Mouse (Mus musculus): ENCODE data around the gene Nsun3. TPM values are rescaled to one million over a fixed set of nuclear protein-coding genes. Genes with fewer than 3 reads are reported as not detected.

The Nsun3 gene
- polyA plus RNA-seq, 1 experiment from 2014 or later: 7.1 TPM

DNA sequence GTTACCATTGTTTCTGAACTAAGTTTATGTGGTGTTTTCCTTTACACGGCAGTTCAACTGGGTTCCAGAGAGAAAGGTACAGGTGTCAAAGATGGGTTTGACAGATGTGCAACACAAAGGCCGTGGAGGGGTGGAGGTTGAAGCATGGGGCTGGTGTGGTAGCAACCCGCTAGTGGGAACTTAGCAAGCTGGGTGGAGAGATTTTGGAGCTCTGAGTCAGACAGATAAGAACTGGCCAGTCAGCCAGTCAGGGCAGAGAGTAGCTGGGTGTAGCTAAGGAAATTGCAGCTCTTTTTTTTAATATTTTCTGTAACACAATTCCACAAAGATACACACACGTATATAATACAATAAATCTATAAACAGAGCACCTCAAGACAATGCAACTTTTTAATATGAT, 24.2 kb upstream of the Nsun3 start:
- Histone ChIP-seq H3K36me3 (ENCODE audit: control insufficient read depth, insufficient read depth) (no peaks in the 10 kb centered on the region), H3K27me3 (ENCODE audit: control insufficient read depth, insufficient read depth, low read length) (no peaks in the 10 kb centered on the region), H3K4me2 (ENCODE audit: low read depth, low read length) (no peak overlapping the region), H3K9me3 (replicated peaks; ENCODE audit: control insufficient read depth, low read length) (no peaks in the 10 kb centered on the region), H3K4me1 (ENCODE audit: control insufficient read depth, insufficient read depth, low read length) (no peaks in the 10 kb centered on the region; the same call in 1 of the 2 replicates), H3K27ac (ENCODE audit: low read length) (no peak overlapping the region), H3K4me3 (ENCODE audit: low read length) (no peak overlapping the region), H3K9ac (ENCODE audit: low read length) (no peak overlapping the region)
- no peak for ATAC-seq (replicated peaks; ENCODE audit: extremely low read depth, insufficient read depth, low FRiP score)
- WGBS: 68% methylated on average over 4 of the region's 4 CpGs

DNA sequence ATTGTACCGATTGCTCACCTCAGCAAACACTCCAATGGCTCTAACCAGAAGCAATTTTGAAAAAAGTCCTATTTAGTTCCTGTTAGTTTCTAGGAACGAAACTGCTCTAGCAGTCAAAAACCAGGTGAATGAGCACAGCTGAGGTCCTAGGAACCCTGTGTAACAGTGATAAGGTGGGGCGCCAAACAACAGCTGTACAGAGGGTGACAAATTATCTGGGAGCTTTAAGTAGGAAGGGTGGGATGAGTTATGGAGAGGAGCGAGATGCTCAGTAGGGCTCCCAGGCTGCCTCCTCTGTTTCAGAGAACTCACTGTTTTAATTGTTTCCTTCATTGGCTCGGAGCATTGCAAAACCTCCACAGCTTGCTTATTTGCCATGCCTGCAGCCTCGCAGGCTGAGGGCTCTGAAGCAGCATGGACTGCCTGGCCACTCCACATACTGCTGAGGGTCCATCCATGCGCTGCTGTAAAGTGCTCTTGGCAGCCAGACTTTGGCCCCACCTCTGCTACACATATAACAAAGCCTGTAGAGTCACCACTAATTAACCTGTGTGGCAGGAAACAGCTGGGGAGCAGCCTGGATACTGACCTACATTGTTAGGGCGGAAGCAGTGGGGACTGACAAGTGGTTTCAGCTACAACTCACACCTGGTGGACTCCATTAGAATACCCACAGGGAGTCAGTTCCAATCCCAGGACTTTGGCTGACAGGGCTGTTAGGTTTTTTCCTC, 20.8 kb upstream of the Nsun3 start:
- H3K4me1 ChIP-seq (ENCODE audit: control insufficient read depth, insufficient read depth, low read length): no peaks in the 10 kb centered on the region; the same call in 1 of the 2 replicates
- 62% methylated on average over 8 of the region's 8 CpGs for WGBS
- no peaks in the 10 kb centered on the region for H3K27me3 ChIP-seq (ENCODE audit: control insufficient read depth, insufficient read depth, low read length)
- ATAC-seq (replicated peaks; ENCODE audit: extremely low read depth, insufficient read depth, low FRiP score): peak; percentile 72; the same call in 1 of the 2 replicates
- no peak overlapping the region for H3K4me3 ChIP-seq (ENCODE audit: low read length)
- H3K4me2 ChIP-seq (ENCODE audit: low read depth, low read length): no peak overlapping the region
- H3K9me3 ChIP-seq (replicated peaks; ENCODE audit: control insufficient read depth, low read length): no peaks in the 10 kb centered on the region
- H3K9ac ChIP-seq (ENCODE audit: low read length): no peak overlapping the region
- no peak overlapping the region for H3K27ac ChIP-seq (ENCODE audit: low read length)
- H3K36me3 ChIP-seq (ENCODE audit: control insufficient read depth, insufficient read depth): peaks cover 3% of the 10 kb centered on the region; the same call in 1 of the 2 replicates

DNA sequence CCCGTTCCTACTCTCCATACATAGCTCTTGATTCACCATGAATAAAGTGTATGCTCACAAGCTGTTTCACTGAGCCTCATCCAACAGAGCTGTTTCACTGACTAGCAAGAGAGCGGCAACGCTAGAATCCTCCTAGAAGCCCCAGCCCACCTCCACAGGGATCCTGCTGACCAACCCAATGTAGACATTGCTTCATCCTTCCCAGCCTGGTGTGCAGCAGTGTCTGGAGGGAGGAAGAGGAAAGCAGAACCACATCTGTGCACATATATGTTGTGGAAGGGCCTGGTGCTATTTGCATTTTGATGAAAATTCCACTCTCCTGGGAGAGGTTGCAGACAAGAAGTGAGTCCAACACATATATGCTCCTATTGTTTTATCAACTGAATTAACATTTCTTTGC, 18.0 kb upstream of the Nsun3 start:
- no peak overlapping the region for H3K4me2 ChIP-seq (ENCODE audit: low read depth, low read length)
- H3K4me3 ChIP-seq (ENCODE audit: low read length): no peak overlapping the region
- no peak overlapping the region for H3K9ac ChIP-seq (ENCODE audit: low read length)
- WGBS: 90% methylated on average over 3 of the region's 3 CpGs
- H3K9me3 ChIP-seq (replicated peaks; ENCODE audit: control insufficient read depth, low read length): no peaks in the 10 kb centered on the region
- peaks cover 10% of the 10 kb centered on the region; the same call in 1 of the 2 replicates for H3K36me3 ChIP-seq (ENCODE audit: control insufficient read depth, insufficient read depth)
- no peak overlapping the region for H3K27ac ChIP-seq (ENCODE audit: low read length)
- no peak for ATAC-seq (replicated peaks; ENCODE audit: extremely low read depth, insufficient read depth, low FRiP score)
- no peaks in the 10 kb centered on the region for H3K27me3 ChIP-seq (ENCODE audit: control insufficient read depth, insufficient read depth, low read length)
- H3K4me1 ChIP-seq (ENCODE audit: control insufficient read depth, insufficient read depth, low read length): peaks cover 2% of the 10 kb centered on the region; the same call in 1 of the 2 replicates

DNA sequence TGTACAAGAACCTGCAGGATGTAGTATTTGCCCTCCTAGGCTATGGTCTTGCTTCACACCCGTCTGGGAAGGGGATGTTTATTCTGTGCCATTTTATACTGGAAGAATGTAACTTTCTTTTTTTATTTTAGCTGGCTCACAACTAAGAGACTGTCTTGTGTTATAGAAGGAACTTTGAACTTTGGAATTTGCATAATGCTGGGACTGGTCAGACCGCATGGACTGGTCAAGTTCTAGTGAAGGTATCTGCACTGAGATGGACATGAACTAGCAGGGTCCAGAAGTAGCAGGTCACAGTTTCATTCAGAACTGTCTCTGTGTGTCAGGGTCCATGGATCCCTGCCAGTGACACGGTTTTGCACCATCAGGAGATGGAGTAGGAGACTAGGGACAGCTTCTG, 13.2 kb upstream of the Nsun3 start:
- no peak overlapping the region for H3K4me2 ChIP-seq (ENCODE audit: low read depth, low read length)
- H3K27ac ChIP-seq (ENCODE audit: low read length): peak overlapping the region; percentile 50
- no peak for ATAC-seq (replicated peaks; ENCODE audit: extremely low read depth, insufficient read depth, low FRiP score)
- H3K9ac ChIP-seq (ENCODE audit: low read length): no peak overlapping the region
- H3K36me3 ChIP-seq (ENCODE audit: control insufficient read depth, insufficient read depth): peaks cover 10% of the 10 kb centered on the region; the same call in 1 of the 2 replicates
- no peaks in the 10 kb centered on the region for H3K9me3 ChIP-seq (replicated peaks; ENCODE audit: control insufficient read depth, low read length)
- peaks cover 8% of the 10 kb centered on the region; the same call in 1 of the 2 replicates for H3K4me1 ChIP-seq (ENCODE audit: control insufficient read depth, insufficient read depth, low read length)
- no peak overlapping the region for H3K4me3 ChIP-seq (ENCODE audit: low read length)
- 77% methylated on average over 3 of the region's 3 CpGs for WGBS
- H3K27me3 ChIP-seq (ENCODE audit: control insufficient read depth, insufficient read depth, low read length): no peaks in the 10 kb centered on the region

DNA sequence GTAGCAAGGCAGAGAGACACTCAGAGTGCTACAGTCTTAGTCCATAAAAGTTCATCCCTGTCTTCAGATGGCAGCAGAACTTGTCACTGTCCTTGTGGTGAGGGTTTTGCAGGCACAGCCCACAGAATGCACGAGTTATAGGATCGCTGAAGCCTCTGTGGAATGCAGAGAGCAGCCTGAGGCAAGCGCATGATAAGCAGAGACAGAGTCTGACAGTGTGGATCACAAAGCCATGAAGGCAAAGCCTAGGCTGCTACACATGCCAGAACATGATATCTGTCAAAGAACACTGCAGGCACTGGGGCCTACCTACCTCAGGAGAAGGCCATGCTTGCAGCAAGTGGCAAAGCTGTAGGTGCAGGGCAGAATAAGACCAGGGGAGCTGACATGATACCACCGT, 12.8 kb upstream of the Nsun3 start:
- H3K27ac ChIP-seq (ENCODE audit: low read length): peak overlapping the region; percentile 50
- 47% methylated on average over 4 of the region's 4 CpGs for WGBS
- no peaks in the 10 kb centered on the region for H3K9me3 ChIP-seq (replicated peaks; ENCODE audit: control insufficient read depth, low read length)
- no peak overlapping the region for H3K4me3 ChIP-seq (ENCODE audit: low read length)
- no peaks in the 10 kb centered on the region for H3K27me3 ChIP-seq (ENCODE audit: control insufficient read depth, insufficient read depth, low read length)
- H3K4me1 ChIP-seq (ENCODE audit: control insufficient read depth, insufficient read depth, low read length): peaks cover 8% of the 10 kb centered on the region; the same call in 1 of the 2 replicates
- peak; percentile 63 for ATAC-seq (replicated peaks; ENCODE audit: extremely low read depth, insufficient read depth, low FRiP score)
- H3K9ac ChIP-seq (ENCODE audit: low read length): no peak overlapping the region
- no peak overlapping the region for H3K4me2 ChIP-seq (ENCODE audit: low read depth, low read length)
- peaks cover 7% of the 10 kb centered on the region; the same call in 1 of the 2 replicates for H3K36me3 ChIP-seq (ENCODE audit: control insufficient read depth, insufficient read depth)

DNA sequence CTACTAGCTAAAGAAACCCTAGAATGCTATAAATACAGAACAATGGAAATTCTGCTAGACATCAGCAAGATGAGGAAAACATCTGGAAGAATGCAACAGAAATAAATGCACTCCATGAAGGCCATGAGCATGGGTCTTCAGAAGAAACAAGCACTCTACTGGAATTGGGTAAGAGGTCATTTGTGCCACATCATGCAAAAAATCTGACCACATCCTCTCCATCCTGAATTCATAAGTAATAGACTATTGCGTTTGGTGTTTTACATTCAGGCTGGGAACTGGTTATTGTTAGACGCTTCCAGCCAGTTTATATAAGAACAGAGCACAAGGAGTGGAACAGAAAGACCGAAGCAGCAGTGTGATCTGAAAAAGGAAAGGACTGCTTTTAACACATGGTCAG, 12.2 kb upstream of the Nsun3 start:
- Histone ChIP-seq H3K27ac (ENCODE audit: low read length) (peak overlapping the region; percentile 50; the same call in 1 of the 2 replicates), H3K9ac (ENCODE audit: low read length) (no peak overlapping the region), H3K36me3 (ENCODE audit: control insufficient read depth, insufficient read depth) (peaks cover 7% of the 10 kb centered on the region; the same call in 1 of the 2 replicates), H3K4me2 (ENCODE audit: low read depth, low read length) (no peak overlapping the region), H3K4me3 (ENCODE audit: low read length) (no peak overlapping the region), H3K27me3 (ENCODE audit: control insufficient read depth, insufficient read depth, low read length) (no peaks in the 10 kb centered on the region), H3K4me1 (ENCODE audit: control insufficient read depth, insufficient read depth, low read length) (peaks cover 8% of the 10 kb centered on the region; the same call in 1 of the 2 replicates), H3K9me3 (replicated peaks; ENCODE audit: control insufficient read depth, low read length) (no peaks in the 10 kb centered on the region)
- no peak for ATAC-seq (replicated peaks; ENCODE audit: extremely low read depth, insufficient read depth, low FRiP score)
- WGBS: 87% methylated on average over 3 of the region's 3 CpGs

DNA sequence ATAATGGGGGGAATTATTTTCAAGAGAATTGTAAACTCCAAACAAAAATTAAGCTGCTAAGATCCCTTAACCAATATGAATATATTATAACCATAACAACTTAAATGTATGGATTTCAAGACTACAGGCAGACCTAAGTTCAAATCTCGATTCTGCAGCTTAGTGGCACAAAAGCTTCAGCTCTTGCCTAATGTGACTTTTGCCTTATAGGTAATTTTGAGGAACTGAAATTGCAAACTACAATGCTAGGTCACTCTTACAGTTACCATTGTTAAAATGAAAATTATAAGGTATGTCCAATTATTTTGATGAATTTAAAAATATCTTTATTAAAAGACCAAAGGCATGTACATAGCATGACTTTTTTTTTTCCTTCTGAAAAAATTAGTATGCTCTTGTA, 10.0 kb upstream of the Nsun3 start:
- ATAC-seq (replicated peaks; ENCODE audit: extremely low read depth, insufficient read depth, low FRiP score): no peak
- Histone ChIP-seq H3K4me3 (ENCODE audit: low read length) (no peak overlapping the region), H3K4me2 (ENCODE audit: low read depth, low read length) (no peak overlapping the region), H3K4me1 (ENCODE audit: control insufficient read depth, insufficient read depth, low read length) (peaks cover 8% of the 10 kb centered on the region; the same call in 1 of the 2 replicates), H3K9me3 (replicated peaks; ENCODE audit: control insufficient read depth, low read length) (no peaks in the 10 kb centered on the region), H3K27ac (ENCODE audit: low read length) (no peak overlapping the region), H3K27me3 (ENCODE audit: control insufficient read depth, insufficient read depth, low read length) (no peaks in the 10 kb centered on the region), H3K9ac (ENCODE audit: low read length) (no peak overlapping the region), H3K36me3 (ENCODE audit: control insufficient read depth, insufficient read depth) (peaks cover 4% of the 10 kb centered on the region; the same call in 1 of the 2 replicates)
- WGBS: 73% methylated on average over 1 of the region's 1 CpGs

DNA sequence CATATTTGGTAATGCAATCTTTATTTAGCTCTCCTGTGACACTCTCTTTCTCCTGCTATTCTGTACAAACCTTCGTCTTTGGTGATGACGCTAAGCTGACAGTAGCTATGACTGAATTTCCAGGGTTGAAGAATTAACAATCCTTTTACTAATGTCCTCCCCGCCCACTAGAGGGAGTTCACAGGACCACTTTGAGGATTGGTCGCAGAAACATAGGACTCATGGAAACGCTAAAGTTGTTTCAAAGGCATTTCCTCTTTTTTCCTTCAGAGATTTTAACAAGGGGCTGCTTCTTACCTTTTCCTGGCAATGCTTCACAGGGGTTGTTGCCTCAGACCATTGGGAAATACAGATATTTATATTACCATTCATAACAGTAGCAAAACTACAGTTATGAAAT, 4.4 kb downstream of the Nsun3 start:
- Histone ChIP-seq H3K9ac (ENCODE audit: low read length) (no peak overlapping the region), H3K36me3 (ENCODE audit: control insufficient read depth, insufficient read depth) (no peaks in the 10 kb centered on the region; the same call in 1 of the 2 replicates), H3K4me1 (ENCODE audit: control insufficient read depth, insufficient read depth, low read length) (peaks cover 8% of the 10 kb centered on the region), H3K27ac (ENCODE audit: low read length) (no peak overlapping the region), H3K4me3 (ENCODE audit: low read length) (no peak overlapping the region), H3K27me3 (ENCODE audit: control insufficient read depth, insufficient read depth, low read length) (no peaks in the 10 kb centered on the region), H3K9me3 (replicated peaks; ENCODE audit: control insufficient read depth, low read length) (no peaks in the 10 kb centered on the region), H3K4me2 (ENCODE audit: low read depth, low read length) (no peak overlapping the region)
- ATAC-seq (replicated peaks; ENCODE audit: extremely low read depth, insufficient read depth, low FRiP score): no peak
- 45% methylated on average over 5 of the region's 5 CpGs for WGBS

DNA sequence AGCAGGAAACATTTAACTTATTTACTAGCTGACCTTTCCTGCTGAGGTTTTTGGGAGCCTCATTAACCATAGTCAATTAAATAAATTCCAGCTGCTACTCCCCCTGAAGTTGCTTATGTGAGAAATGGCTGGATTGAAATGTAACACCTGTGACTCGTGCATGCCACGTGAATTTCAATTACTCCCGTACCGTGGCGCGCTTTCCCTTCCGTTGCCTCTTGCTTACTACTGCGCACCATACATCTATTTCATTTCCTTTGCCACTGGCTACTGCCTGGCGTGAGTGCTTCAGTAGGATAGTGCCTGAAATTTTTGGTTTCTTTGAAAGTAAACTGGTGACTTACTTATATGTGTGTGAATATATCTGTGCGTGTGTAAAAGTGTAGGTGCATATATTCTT, 8.3 kb downstream of the Nsun3 start:
- WGBS: 85% methylated on average over 10 of the region's 10 CpGs
- ATAC-seq (replicated peaks; ENCODE audit: extremely low read depth, insufficient read depth, low FRiP score): no peak
- H3K9ac ChIP-seq (ENCODE audit: low read length): no peak overlapping the region
- H3K4me3 ChIP-seq (ENCODE audit: low read length): no peak overlapping the region
- no peaks in the 10 kb centered on the region; the same call in 1 of the 2 replicates for H3K36me3 ChIP-seq (ENCODE audit: control insufficient read depth, insufficient read depth)
- H3K27ac ChIP-seq (ENCODE audit: low read length): no peak overlapping the region
- H3K9me3 ChIP-seq (replicated peaks; ENCODE audit: control insufficient read depth, low read length): no peaks in the 10 kb centered on the region
- no peaks in the 10 kb centered on the region for H3K27me3 ChIP-seq (ENCODE audit: control insufficient read depth, insufficient read depth, low read length)
- no peaks in the 10 kb centered on the region for H3K4me1 ChIP-seq (ENCODE audit: control insufficient read depth, insufficient read depth, low read length)
- H3K4me2 ChIP-seq (ENCODE audit: low read depth, low read length): no peak overlapping the region

Measured in heart, embryonic 16.5 days (tissue).